Mouse (Mus musculus) lung, postnatal 25 days (tissue): Measurements from ENCODE around the gene Acer1.

Source experiments
- DNase-seq: peaks from one replicate; pipeline ENCODE4 v3.0.0; 2022; ENCODE audit warnings: low spot score

The Acer1 gene

GRCm38 (mm10) chr17:56938751-56939150, 43.2 kb downstream of the Acer1 start:
- no peak for DNase-seq

GRCm38 (mm10) chr17:56936731-56937130, 45.2 kb downstream of the Acer1 start:
- no peak for DNase-seq

GRCm38 (mm10) chr17:56935363-56936131, 46.4 kb downstream of the Acer1 start, which contains the start of gene Mllt1:
Mllt1 (minus strand) TSS chr17:56935415.
- DNase-seq: peak; percentile 98

GRCm38 (mm10) chr17:56934545-56935330, 47.2 kb downstream of the Acer1 start:
- DNase-seq: peak; percentile 7

- DNase-seq: no peak
Observed at GRCm38 (mm10) chr17:56933395-56933794, 48.5 kb downstream of the Acer1 start.

GRCm38 (mm10) chr17:56930026-56930425, 51.9 kb downstream of the Acer1 start:
- peak; percentile 50 for DNase-seq

GRCm38 (mm10) chr17:56929530-56929929, 52.4 kb downstream of the Acer1 start:
- no peak for DNase-seq

- no peak for DNase-seq
Observed at GRCm38 (mm10) chr17:56929101-56929500, 52.8 kb downstream of the Acer1 start.

- no peak for DNase-seq
Observed at GRCm38 (mm10) chr17:56925998-56926397, 55.9 kb downstream of the Acer1 start.

- peak; percentile 49 for DNase-seq
Observed at GRCm38 (mm10) chr17:56919725-56920124, 62.2 kb downstream of the Acer1 start.

- no peak for DNase-seq
Observed at GRCm38 (mm10) chr17:56917166-56917565, 64.8 kb downstream of the Acer1 start.

GRCm38 (mm10) chr17:56913444-56913843, 68.5 kb downstream of the Acer1 start:
- no peak for DNase-seq

- no peak for DNase-seq
Observed at GRCm38 (mm10) chr17:56913023-56913422, 68.9 kb downstream of the Acer1 start.

GRCm38 (mm10) chr17:56909764-56910163, 72.2 kb downstream of the Acer1 start:
- peak; percentile 58 for DNase-seq

GRCm38 (mm10) chr17:56907887-56908286, 74.0 kb downstream of the Acer1 start:
- DNase-seq: no peak

GRCm38 (mm10) chr17:56907096-56907495, 74.8 kb downstream of the Acer1 start:
- DNase-seq: peak; percentile 92

GRCm38 (mm10) chr17:56906166-56906565, 75.8 kb downstream of the Acer1 start:
- no peak for DNase-seq
